Mouse (Mus musculus): ENCODE data around the gene Rnf113a1. TPM values are rescaled to one million over a fixed set of nuclear protein-coding genes. Genes with fewer than 3 reads are reported as not detected.

Rnf113a1 gene
- polyA plus RNA-seq, 1 experiment from 2014 or later, result 15.6 TPM

Other genes with a start within 250 kb of the Rnf113a1 start
- 57.0 and 59.2 TPM in 2 replicates for gene Sept6, start 199.5 kb upstream of the Rnf113a1 start, polyA plus RNA-seq (2014; fragmentation: Nextera tagmentation; extraction: Ambion mirVana)
- not detected in 2 replicates for gene Sowahd, start 142.4 kb upstream of the Rnf113a1 start, polyA plus RNA-seq (2014; fragmentation: Nextera tagmentation; extraction: Ambion mirVana)
- 502 and 510 TPM in 2 replicates for gene Rpl39, start 105.8 kb upstream of the Rnf113a1 start, polyA plus RNA-seq (2014; fragmentation: Nextera tagmentation; extraction: Ambion mirVana)
- gene Upf3b, start 80.9 kb upstream of the Rnf113a1 start, polyA plus RNA-seq (2014; fragmentation: Nextera tagmentation; extraction: Ambion mirVana), result 18.5 and 18.9 TPM in 2 replicates
- gene Nkap, start 64.5 kb upstream of the Rnf113a1 start, polyA plus RNA-seq (2014; fragmentation: Nextera tagmentation; extraction: Ambion mirVana), result 14.9 and 19.7 TPM in 2 replicates
- gene Akap14, start 22.4 kb upstream of the Rnf113a1 start, polyA plus RNA-seq (2014; fragmentation: Nextera tagmentation; extraction: Ambion mirVana), result not detected in 2 replicates
- 375 and 434 TPM in 2 replicates for gene Ndufa1, start 82 bp upstream of the Rnf113a1 start, polyA plus RNA-seq (2014; fragmentation: Nextera tagmentation; extraction: Ambion mirVana)
- not detected in 2 replicates for gene Gm9, start 19.8 kb downstream of the Rnf113a1 start, polyA plus RNA-seq (2014; fragmentation: Nextera tagmentation; extraction: Ambion mirVana)
- gene Rhox1, start 31.0 kb downstream of the Rnf113a1 start, polyA plus RNA-seq (2014; fragmentation: Nextera tagmentation; extraction: Ambion mirVana), result not detected in 2 replicates
- not detected in 2 replicates for gene Rhox2a, start 53.7 kb downstream of the Rnf113a1 start, polyA plus RNA-seq (2014; fragmentation: Nextera tagmentation; extraction: Ambion mirVana)
- gene Rhox3a, start 58.7 kb downstream of the Rnf113a1 start, polyA plus RNA-seq (2014; fragmentation: Nextera tagmentation; extraction: Ambion mirVana), result not detected in 2 replicates
- not detected in 2 replicates for gene Rhox4a, start 74.1 kb downstream of the Rnf113a1 start, polyA plus RNA-seq (2014; fragmentation: Nextera tagmentation; extraction: Ambion mirVana)
- gene Rhox3a2, start 188.8 kb downstream of the Rnf113a1 start, polyA plus RNA-seq (2014; fragmentation: Nextera tagmentation; extraction: Ambion mirVana), result not detected in 2 replicates
- 1.4 and 2.2 TPM in 2 replicates for gene Rhox4a2, start 199.6 kb downstream of the Rnf113a1 start, polyA plus RNA-seq (2014; fragmentation: Nextera tagmentation; extraction: Ambion mirVana)
- not detected in 2 replicates for gene Rhox2b, start 220.8 kb downstream of the Rnf113a1 start, polyA plus RNA-seq (2014; fragmentation: Nextera tagmentation; extraction: Ambion mirVana)
- 0.85 and 0.86 TPM in 2 replicates for gene Rhox4b, start 241.2 kb downstream of the Rnf113a1 start, polyA plus RNA-seq (2014; fragmentation: Nextera tagmentation; extraction: Ambion mirVana)

Data from embryonic facial prominence, embryonic 11.5 days (tissue).